Mouse (Mus musculus): Measurements from ENCODE around the gene Notch1.
A peak's percentile ranks its signal among the peaks of the same experiment; 100 is the strongest.

Notch1 gene

DNA sequence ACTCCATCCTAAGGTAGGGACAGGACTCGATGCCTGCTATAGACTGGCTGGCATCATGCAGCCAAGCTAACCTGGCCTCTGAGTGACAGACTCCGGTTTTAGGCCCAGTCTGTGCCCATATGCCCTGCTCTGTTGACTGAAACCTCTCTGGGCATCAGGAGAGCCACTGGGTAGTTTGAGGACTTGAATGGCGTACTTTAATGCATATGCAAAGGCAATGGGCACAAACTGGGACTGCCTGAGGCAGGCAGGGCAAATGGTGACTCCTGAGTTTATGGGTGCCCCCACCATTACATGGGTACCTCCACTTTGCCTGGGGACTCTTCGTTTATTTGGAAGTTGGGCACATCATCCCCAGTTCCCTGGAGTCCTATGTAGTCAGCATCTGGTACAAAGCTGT, 69.8 kb downstream of the Notch1 start:
- no peak for DNase-seq (ENCODE audit: low read depth, low spot score)

DNA sequence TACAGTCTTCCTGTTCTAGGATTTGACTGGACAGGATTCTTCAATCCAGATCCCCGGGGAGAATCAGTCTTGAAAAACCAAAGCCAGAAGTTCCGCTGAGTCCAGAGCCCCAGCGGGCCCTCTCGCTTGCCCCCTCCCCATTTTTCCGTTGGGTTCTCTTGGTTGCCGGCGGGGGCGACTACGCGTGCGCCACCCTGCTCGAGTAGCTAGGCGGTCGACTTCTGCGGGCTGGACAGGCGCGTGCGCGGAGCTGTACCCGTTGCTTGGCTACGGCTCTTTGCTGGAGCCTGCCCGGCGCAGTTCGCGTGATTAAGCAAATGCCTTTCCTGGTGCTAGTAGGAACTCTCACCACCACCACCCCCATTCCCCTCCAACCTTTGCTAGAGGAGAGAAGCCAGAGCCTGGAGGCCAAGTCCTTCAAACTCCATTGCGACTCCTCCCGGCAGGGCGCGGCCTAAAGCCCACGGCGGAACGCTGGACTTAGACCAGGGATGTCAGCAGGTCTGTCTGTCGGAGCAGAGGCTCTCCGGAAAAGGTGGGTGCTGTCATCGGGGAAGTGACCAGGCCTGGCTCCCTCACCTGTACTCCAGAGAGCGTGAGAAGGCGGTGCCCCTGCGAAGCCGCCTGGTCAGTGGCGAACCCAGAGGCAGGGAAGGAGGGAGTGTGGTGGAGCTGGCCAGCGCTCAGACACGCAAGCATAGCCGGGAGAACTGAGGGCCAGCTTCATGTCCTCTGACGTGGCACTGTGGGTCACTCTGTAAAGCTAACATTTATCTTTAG, 70.6 kb downstream of the Notch1 start:
- DNase-seq (ENCODE audit: low read depth, low spot score): peak; percentile 97

DNA sequence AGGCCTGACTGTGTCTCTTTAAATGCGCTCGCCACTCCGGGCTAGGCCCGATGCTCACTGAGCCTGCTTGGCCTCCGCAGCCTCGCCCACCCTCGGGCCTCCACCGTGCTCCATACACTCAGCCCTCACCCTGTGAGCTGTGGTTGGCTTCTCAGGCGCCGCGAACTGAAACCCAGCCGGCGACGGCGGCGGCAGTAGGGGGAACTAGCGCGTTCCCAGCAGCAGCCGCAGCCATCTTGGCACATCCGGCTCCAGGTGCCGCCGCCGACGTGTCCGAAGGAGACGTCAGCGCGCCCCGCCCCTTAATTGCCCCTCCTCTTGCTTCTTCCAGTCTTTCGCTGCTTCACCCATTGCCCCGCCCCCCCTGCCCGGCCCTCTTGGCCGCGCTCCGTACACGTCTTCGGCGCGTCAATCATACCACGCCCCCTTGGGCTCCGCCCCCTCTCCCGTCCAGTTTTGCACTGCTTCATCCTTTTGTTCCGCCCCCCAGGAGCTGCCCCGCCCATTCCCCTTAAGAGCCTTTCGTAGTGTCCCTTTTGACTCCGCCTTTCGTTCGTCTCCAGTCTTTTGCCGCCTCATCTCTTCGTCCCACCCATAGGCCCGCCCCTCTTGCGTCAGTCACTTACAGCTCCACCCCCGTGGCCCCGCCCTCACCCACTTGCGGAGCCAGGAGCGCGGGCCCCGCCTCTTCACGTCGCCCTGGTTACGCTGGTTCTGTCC, 71.4 kb downstream of the Notch1 start, which contains the start of gene Sec16a:
Gene Sec16a, minus strand, starts transcription at position 271 of the 720 bp plus-strand sequence.
- peak; percentile 100 for DNase-seq (ENCODE audit: low read depth, low spot score)

DNA sequence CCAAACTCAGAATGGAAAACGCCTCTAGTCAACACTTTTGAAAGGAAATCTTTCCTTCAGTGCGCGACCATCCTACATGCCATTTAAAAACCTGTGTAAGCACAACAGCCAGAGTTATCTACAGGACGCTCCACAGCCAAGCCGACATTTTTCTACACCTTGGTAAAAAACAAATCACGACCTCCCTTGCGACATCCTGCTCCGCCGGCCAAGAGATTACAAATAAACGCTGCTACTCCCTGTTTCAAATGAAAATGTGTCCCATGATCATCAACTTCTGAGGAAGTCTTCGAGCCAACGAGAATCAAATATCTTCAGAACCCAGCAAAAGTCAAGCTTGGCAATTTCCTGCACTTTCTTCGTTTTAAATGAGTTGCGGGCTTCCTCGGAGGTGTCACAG, 72.1 kb downstream of the Notch1 start:
- no peak for DNase-seq (ENCODE audit: low read depth, low spot score)

DNA sequence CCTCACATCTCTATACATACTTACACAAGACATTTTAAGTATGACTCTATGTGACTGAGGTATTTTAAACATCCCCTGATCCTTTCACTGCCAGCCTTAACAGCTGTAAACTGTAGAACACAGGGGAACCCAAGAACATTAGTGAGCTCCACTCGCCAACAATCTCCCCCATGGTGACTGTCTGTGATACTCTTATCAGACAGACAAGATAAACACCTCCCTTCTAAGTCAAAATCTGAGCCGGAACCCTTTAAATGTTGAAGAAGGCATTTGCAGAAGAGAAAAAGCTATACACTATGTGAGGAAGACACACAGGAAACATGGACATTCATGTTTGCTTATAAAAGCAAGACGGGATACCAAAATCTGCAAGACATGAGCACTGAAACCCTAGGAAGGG, 72.6 kb downstream of the Notch1 start:
- DNase-seq (ENCODE audit: low read depth, low spot score): no peak

DNA sequence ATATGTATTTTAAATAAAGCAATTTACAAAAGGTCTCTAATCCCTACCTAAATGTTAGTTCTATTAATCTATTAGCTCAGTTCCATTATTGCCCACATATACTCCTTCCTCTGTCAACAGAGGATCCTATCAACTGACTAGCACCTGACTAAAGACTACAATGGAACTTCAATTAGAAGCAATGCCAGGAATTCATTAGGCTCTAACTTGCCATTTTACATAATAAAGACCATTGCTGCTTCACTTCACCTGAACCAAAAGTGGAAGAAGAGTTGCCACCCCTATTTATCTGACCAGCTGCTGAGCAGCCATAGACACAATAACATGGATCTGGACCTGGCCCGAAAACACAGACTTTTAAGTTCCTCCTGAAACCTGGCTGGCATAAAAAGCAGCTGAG, 73.6 kb downstream of the Notch1 start:
- peak; percentile 69 for DNase-seq (ENCODE audit: low read depth, low spot score)

DNA sequence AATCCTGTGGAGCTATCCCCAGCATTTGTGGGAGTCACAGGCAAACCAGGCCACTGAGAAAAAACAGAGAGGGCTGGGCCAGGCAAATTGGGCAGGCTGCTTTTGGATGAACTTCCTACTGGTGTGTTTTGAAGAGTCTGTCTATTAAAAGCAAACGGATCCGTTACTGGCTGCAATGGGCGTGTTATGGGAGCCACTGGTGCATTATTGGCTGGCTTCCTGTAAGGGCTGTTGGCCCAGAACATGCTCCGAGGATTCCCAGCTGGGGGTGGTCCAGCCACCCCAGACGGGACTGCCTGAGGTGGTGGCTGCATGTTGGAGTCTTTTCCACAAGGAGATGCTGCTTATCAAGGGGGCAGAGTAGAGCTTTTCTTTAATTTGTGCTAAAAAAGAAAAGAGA, 74.8 kb downstream of the Notch1 start:
- DNase-seq (ENCODE audit: low read depth, low spot score): no peak

DNA sequence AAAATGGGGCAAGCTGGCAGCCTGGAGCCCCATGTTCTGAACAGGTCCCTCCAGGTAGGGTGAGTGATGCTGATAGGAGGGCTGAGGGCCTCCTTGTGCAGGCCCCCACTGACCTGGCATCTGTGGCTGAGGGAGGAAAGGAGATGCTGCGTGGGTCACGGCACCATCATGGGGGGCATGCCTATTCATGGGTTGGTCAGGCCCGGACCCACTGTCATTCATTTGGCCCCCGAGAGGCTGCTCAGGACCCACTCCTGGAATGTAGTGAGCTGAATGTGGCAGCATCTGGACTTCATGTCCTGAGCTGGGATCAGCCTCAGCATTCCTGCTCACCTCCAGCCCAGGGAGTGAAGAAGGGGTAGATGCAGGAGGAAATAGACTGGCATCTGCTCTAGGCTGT, 75.2 kb downstream of the Notch1 start:
- DNase-seq (ENCODE audit: low read depth, low spot score): no peak

DNA sequence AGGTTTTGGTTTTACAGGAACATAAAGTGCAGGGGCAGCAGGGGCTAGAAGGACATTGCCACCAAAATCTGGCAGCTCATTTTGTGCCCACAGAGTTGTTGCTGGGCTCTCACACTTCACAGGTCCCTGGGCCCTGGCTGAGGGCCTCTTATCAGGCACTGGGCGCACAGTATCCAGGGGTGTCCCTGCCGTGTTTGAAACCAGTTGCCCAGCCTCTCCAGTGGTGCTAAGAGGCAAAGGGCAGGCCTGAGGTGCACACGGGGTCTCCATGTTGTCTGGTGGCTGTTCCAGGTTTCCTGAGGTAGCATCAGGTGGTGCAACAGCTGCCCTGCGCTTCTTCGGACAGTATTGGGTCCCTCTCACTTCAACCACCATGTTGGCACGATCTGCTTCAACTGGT, 76.8 kb downstream of the Notch1 start:
- DNase-seq (ENCODE audit: low read depth, low spot score): no peak

DNA sequence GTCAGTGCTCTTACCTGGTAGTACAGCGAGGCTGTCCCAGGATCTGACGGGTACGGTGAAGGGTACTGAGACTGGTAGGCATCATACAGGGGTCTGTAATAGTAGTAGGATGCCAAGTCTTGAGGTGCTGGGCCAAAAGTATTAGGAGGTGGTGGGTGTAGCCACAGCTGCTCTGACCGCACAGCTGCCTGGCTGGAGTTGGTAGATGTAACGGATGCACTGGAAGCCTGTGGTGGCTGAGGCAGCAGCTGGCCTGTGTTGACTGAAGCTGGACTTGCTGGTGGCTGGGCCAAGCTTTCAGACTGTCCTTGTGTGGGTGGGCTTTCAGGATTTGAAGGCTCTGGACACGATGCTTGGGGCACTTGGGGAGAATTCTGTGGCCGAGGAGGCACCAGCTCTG, 78.1 kb downstream of the Notch1 start:
- no peak for DNase-seq (ENCODE audit: low read depth, low spot score)

DNA sequence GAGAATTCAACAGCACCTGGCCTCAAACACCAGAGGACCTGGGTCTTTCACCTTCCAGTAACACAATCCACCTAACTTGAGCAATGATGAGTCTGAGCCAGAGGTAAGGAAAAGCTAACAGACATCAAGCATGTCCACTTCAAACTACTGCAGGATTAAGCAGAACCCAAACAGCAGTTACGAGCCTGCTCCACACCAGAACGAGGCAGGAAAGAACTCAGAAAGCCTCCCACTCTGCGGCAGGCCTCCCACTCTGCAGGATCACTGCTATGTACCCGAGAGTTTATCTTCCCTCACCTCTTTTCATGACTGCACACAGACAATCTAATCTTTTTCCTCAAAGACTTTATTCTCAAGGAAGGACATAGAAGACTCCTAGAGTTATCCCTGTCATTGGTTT, 79.2 kb downstream of the Notch1 start:
- no peak for DNase-seq (ENCODE audit: low read depth, low spot score)

DNA sequence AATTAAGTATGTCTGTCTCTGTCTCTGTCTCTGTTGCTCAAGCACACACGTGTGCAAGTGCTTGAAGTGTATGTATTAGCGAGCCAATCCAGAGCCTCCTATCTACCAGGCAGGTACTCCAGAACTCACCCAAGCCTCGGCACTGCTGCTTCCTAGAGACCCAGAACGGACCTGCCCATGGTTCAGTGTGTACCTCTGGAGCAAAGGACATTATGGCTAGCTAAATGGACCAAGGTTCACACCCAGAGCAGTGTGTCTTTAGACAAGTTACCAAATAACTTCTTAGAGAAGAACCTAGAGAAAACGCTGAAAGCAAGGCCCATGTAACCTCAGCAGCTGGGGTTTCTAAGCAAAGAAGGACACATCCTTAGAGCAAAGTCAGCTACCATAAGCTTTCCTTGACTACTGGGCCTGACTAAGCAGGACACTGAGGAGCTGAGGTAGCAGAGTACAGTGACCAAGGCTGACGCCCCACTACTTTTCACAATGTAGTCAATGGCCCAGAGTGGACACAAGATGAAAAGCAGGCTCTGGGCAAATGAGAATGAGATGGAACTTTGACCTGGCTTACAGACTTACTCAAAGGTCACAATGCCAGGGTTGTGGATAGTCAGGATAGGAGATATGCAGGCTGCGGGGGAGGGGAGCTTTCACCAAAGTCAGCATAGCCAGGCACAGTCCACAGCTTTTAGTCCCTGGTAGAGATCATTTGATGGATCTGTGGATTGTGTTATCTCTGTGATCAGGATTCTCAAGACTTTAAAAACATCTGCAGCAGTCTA, 81.5 kb downstream of the Notch1 start:
- no peak for DNase-seq (ENCODE audit: low read depth, low spot score)

DNA sequence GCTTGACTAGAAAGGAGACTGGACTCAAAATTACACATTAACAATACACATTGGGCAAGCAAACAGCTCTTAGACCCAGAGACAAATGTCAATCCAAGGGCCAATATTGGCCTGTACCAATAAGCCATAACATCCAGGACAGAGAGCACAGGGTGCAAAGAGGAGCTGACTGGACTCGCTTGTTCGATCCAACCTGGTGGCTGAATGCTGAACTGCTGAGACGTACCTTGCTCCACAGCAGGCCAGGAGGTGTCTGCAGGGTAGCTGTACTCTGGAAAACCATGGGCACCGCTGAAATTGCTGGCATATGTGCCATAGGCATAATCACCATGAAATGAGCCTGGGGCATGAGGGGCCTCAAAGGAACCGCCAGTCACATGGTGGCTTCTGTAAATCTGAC, 86.6 kb downstream of the Notch1 start:
- DNase-seq (ENCODE audit: low read depth, low spot score): peak; percentile 28

DNA sequence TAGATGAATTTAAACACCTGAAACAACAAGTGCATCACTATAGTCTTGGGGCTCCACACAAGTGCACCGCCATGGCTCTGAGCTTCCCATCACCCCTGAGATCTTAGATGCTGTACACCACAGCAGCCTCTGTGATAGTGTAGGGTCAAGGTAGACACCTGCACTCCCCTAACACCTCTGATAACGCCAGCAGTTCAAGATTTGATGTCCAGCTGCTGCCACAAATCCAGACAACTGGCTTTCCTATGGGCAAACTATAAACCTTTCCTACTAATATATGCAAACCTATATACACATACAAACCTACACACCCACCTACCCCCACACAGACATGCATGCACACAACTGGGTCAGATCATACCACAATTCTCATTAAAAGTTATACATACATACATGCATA, 91.9 kb downstream of the Notch1 start:
- no peak for DNase-seq (ENCODE audit: low read depth, low spot score)

DNA sequence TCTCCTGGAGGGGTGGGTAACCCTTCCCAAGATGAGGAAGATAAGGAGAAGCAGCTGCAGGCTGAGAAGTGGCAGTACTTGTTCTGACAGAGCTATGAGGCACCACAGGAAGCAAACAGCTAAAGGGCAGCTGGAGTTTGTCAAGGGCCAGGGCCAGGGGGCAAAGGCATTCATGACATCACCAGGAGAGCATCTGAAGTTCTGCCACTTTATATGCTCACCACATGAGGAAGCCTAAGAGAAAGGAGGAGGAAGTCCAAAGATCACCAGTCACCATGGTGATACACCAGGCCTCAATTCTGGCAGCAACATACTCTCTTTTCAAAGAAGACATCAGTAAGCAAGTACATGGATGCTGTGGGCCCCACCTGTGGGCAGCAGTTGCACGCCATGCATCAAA, 93.4 kb downstream of the Notch1 start:
- DNase-seq (ENCODE audit: low read depth, low spot score): no peak

DNA sequence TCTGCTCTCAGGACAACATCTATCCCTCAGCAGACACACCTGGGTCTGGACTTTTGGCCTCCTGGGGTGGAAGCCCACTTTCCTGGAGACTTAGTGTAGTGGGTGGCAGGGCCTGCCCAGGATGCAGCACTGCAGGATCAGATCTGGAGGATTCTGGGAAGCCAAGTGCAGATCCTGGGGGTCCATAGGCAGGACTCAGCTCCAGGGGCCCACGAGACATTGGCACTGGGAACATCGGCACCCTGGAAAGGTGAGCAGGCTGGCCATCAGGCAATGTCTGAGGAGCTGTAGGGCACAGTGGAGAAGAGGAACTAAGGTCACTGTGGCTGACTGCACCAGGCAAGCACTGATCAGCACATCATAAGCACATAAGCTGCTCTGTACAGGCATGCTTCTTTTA, 94.5 kb downstream of the Notch1 start:
- DNase-seq (ENCODE audit: low read depth, low spot score): no peak

DNA sequence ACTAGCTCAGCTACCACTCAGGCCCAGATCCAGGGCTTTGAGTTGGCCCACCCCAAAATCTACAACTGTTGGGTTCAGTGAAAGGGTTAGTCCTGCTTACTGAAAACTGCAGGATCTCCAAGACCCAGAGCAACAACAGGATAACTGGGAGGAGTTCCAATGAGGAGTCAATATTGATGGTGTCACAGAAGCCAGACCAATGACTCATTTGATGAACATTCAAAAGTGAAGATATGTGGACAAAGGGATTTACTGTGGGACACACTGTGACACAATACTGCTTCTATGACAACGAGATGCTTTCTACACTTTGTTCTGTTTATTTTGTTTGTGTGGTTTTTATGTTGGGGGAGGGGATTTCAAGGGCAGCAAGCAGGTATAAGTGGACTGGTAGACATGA, 98.3 kb downstream of the Notch1 start:
- DNase-seq (ENCODE audit: low read depth, low spot score): no peak

DNA sequence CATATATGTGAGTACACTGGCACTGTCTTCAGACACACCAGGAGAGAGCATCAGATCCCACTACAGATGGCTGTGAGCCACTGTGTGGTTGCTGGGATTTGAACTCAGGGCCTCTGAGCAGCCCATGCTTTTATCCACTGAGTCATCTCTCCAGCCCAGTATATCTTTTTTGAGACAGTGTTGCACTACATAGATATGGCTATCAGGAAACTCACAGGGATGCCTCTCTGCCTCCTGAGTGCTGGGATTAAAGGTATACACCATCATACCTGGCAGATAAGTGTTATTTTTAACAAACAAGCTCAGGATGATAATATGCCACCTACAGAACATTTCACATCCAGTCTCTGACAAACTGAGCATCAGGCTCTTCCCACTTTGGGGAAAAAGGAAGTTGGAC, 99.4 kb downstream of the Notch1 start:
- DNase-seq (ENCODE audit: low read depth, low spot score): no peak

DNA sequence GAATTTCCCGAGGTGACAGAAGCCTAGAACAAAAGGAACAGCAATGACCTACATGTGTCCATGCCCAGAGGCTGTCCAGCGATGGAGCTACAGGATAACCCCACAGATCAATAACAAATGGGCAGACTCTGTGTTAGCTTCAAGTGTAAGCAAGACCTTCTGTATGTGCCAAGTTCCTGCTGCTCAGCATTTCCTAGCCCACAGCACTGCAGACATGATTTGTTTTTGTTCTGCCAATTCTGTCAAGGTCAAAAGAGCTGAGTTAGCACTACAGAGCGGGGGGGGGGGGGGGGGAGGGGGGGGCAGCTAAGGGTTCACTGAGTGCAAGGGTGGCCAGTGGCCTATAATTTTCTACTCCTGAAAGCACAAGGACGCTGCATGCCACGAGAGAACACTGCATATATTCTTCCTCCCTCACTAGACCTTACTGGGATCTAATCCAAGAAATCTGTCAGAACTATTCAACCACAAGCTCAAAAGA, 105.5 kb downstream of the Notch1 start:
- DNase-seq (ENCODE audit: low read depth, low spot score): no peak

DNA sequence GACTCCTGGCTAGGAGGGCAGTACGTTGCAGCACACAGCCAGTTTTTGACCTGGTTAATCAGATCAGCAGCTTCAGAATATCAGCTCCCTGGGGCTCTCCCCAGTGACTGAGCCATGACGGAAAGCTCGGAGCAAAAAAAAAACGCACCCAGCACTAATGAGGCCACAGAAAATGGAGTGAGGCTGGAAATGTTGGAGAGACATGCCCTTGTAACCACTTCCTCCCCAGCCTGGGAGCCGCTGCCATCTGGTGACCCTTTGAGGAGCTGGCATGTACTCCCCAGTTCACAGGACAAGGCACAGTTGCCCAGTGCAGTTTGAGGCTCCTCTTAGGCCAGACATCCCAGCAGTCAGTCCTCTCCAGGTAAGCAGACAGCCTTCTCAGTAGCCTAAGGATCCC, 106.4 kb downstream of the Notch1 start:
- no peak for DNase-seq (ENCODE audit: low read depth, low spot score)

DNA sequence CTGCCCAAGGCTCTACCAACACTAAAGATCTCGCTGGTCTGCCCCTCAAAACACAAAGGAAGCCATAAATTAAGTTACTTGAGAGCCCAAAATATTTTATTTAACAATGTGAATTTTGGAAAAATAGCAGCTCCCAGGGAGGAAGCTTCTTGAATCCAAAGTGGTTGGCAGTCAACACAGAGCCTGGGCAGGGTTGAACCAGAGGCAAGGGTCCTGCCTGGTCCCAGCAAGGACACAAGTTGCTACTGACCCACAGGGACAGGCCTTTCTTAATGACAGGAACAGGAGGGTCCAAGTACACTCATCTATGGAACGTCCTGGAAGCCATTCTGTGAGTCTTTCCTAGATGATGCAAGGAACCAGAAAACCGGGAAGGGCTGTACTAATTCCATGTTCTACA, 107.1 kb downstream of the Notch1 start:
- no peak for DNase-seq (ENCODE audit: low read depth, low spot score)
